Mouse (Mus musculus) spleen, postnatal 0 days (tissue): ENCODE measurements around the gene Olfr115. TPM values are rescaled to one million over a fixed set of nuclear protein-coding genes. Genes with fewer than 3 reads are reported as not detected.

Source experiments
- polyA plus RNA-seq: library from polyadenylated mRNA; unstranded; fragments of >200 nt; fragmentation: Nextera tagmentation; extraction: Ambion mirVana; gene quantifications from 2 replicates; pipeline ENCODE4 v1.2.1, GENCODE M21; 2015

Olfr115 gene
- polyA plus RNA-seq, result not detected in 2 replicates

DNA sequence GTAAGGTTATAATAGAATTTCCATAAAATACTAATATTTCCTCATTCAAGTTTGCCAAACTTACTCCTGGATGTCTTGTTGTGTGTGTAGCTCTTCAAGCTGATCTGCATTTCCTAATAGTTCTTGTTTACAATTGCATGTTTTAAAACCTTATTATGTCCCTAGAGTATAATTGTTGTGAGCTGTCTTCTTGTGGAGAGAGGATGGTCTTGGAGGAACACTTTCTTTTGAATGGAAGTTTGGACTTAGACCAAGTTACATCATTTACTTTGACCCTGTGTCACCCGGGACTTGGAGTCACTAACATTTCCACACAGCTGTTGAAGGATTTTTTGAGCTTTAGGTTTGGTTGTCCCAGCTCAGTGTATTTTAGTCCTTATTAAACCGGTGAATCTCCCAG, at the start of gene Olfr115, which contains the start of gene Olfr116:
Gene Olfr115 (minus strand): TSS at position 101 of the 400 bp plus-strand sequence.
Gene Olfr116 (minus strand): TSS at position 191 of the 400 bp plus-strand sequence.

DNA sequence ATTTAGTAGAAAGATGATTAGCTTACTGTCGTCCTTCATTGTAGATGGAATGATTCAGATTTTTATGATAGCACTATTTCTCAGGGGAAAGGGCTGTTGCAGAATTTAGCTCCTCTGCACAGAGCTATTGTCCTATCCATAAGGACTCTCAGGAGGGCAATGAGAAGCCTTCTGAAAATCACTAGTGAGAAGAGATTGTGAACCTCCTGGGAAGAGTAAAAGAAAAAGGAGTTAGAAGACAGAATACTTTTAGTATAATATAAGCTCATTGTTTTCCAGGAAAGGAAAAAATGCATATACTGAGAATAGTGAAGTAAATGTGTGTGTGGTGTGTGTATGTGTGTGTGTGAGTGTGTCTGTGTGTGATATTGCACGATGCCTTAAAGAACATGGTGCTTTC, 39.8 kb upstream of the Olfr115 start, which contains the start of gene Olfr118:
Gene Olfr118 (plus strand): TSS at position 301 of the 400 bp plus-strand sequence.

DNA sequence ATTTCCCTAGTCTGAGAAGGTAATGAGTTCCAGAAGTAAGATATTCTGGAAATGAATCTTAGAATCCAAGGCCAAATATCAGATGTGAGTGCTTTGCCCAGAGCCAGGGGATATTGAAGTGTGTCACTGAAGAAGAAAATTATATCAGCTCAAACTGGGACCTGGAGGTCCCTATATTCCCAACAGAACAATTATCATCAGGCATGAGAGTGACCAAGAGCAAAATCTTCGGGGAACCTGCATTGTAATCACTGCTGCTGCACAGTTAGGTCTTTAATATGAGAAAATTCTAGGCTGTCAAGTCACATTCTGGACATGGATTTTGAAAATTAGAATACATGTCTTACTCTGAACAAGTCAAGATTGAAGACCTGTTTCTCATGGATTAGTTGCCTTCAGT, 36.8 kb upstream of the Olfr115 start, which contains the start of gene Olfr117:
Gene Olfr117 (minus strand): TSS at position 101 of the 400 bp plus-strand sequence.

DNA sequence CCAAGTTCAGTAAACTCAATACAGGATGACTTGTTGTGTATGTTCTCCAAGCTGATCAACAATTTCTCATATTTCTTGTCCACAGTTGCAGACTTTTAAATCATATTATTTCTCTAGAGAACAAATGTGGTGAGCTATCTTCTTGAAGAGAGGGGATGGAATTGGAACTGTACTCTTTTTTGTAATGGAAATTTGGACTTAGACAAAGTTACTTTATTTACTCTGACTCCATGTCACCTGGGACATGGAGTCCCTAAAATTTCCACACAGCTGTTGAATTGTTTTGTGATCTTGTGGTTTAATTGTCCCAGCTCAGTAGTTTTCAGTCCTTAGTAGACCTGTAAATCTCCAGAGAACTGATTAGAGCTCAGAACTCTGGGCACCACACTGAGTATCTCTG, 34.3 kb downstream of the Olfr115 start, which contains the start of gene Olfr114:
Gene Olfr114 (minus strand): TSS at position 101 of the 400 bp plus-strand sequence.

DNA sequence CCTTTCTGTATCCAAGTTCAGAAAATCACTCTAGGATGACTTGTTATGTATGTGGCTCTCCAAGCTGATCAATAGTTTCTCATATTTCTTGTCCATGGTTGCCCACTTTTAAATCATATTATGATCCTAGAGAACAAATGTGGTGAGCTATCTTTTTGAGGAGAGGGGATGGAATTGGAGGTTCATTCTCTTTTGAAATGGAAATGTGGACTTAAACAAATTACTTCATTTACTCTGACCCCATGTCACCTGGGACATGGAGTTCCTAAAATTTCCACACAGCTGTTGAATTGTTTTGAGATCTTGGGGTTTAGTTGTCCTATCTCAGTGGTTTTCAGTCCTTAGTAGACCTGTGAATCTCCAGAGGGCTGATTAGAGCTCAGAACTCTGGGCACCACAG, 49.3 kb downstream of the Olfr115 start, which contains the start of gene Olfr113:
Gene Olfr113 (minus strand): TSS at position 101 of the 400 bp plus-strand sequence.

DNA sequence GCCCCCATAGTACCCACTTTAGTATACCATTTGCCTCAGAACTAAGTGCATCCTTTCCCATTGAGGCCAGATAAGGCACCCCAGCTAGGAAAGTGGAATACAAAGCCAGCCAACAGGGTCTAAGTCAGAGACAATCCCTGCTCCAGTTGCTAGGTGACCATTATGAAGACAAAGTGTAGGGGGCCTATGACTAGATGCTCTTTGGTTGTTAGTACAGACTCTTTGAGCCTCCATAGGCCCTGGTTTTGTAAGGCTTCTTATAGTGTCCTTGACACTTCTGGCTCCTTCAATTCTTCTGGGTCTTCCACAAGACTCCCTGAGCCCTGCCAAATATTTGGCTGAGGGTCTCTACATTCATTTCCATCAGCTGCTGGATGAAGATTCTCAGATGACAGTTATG, 57.6 kb downstream of the Olfr115 start, which contains the start of gene Olfr112:
Gene Olfr112 (minus strand): TSS at position 101 of the 400 bp plus-strand sequence.

Other genes starting within 250 kb of the Olfr115 start
- not detected in 2 replicates for gene Olfr105-ps, start 248.1 kb downstream of the Olfr115 start, polyA plus RNA-seq
- gene Olfr106-ps, start 236.7 kb downstream of the Olfr115 start, polyA plus RNA-seq, result not detected in 2 replicates
- gene Olfr107, start 227.9 kb downstream of the Olfr115 start, polyA plus RNA-seq, result not detected in 2 replicates
- gene Olfr108, start 181.6 kb downstream of the Olfr115 start, polyA plus RNA-seq, result not detected in 2 replicates
- gene Olfr109, start 168.2 kb downstream of the Olfr115 start, polyA plus RNA-seq, result not detected in 2 replicates
- gene H2-M2, start 143.6 kb downstream of the Olfr115 start, polyA plus RNA-seq, result 0.16 TPM in 1 of 2 replicates, not detected in the other
- not detected in 2 replicates for gene Olfr110, start 134.6 kb downstream of the Olfr115 start, polyA plus RNA-seq
- gene Olfr111, start 119.1 kb downstream of the Olfr115 start, polyA plus RNA-seq, result 0.05 TPM in 1 of 2 replicates, not detected in the other
- not detected in 2 replicates for gene Olfr112, start 57.7 kb downstream of the Olfr115 start, polyA plus RNA-seq
- gene Olfr113, start 49.4 kb downstream of the Olfr115 start, polyA plus RNA-seq, result not detected in 2 replicates
- gene Olfr114, start 34.4 kb downstream of the Olfr115 start, polyA plus RNA-seq, result not detected in 2 replicates
- gene Olfr116, start 90 bp upstream of the Olfr115 start, polyA plus RNA-seq, result not detected in 2 replicates
- gene Olfr117, start 36.7 kb upstream of the Olfr115 start, polyA plus RNA-seq, result not detected in 2 replicates
- not detected in 2 replicates for gene Olfr118, start 39.9 kb upstream of the Olfr115 start, polyA plus RNA-seq
- not detected in 2 replicates for gene Olfr119, start 69.5 kb upstream of the Olfr115 start, polyA plus RNA-seq
- gene Olfr120, start 94.7 kb upstream of the Olfr115 start, polyA plus RNA-seq, result not detected in 2 replicates
- not detected in 2 replicates for gene Olfr121, start 121.7 kb upstream of the Olfr115 start, polyA plus RNA-seq
- not detected in 2 replicates for gene Olfr122, start 141.5 kb upstream of the Olfr115 start, polyA plus RNA-seq
- gene Olfr123, start 166.4 kb upstream of the Olfr115 start, polyA plus RNA-seq, result not detected in 2 replicates
- gene Olfr124, start 172.8 kb upstream of the Olfr115 start, polyA plus RNA-seq, result not detected in 2 replicates
- not detected in 2 replicates for gene Olfr125, start 205.8 kb upstream of the Olfr115 start, polyA plus RNA-seq
- not detected in 2 replicates for gene Olfr126, start 220.4 kb upstream of the Olfr115 start, polyA plus RNA-seq